ENCODE assay signal across 13 mouse cellular contexts in genomic region chr4:141595605-141596268, GRCm38 (mm10). TPM values are rescaled to one million over a fixed set of nuclear protein-coding genes. Genes with fewer than 3 reads are reported as not detected.
DNase-seq lines count a peak whose midpoint lies in the region; ATAC-seq and TF ChIP-seq lines count a peak whose summit lies in the region.
"Had no signal": no experiment of that assay in that cellular context is flagged by ENCODE, and none has a peak within 500 bp of the region (broad histone marks: within the 10 kb centered on the region; RNA-seq: fewer than 3 reads in every experiment).

No protein-coding gene starts in this region.

- H3K4me1 ChIP-seq in kidney, embryonic 15.5 days: peaks cover 38% of the 10 kb centered on the region
- no peaks in the 10 kb centered on the region for H3K4me1 ChIP-seq in bone marrow, adult 2 months (ENCODE audit: control insufficient read depth, insufficient read depth, low read length)
- peaks cover 30% of the 10 kb centered on the region for H3K4me1 ChIP-seq in forebrain, embryonic 10.5 days
- H3K4me1 ChIP-seq in forebrain, embryonic 14.5 days (ENCODE audit: control insufficient read depth, insufficient read depth, low read length): 0 out of 2 replicates have a peak, but pooled peaks cover 3% of the 10 kb centered on the region

- WGBS in kidney, embryonic 15.5 days: 74% methylated on average over 9 of the region's 9 CpGs
- WGBS in bone marrow, adult 2 months: 69% methylated on average over 9 of the region's 9 CpGs
- 84% methylated on average over 9 of the region's 9 CpGs for WGBS in forebrain, embryonic 10.5 days
- WGBS in forebrain, embryonic 14.5 days: 84% methylated on average over 9 of the region's 9 CpGs

- H3K4me2 ChIP-seq in kidney, embryonic 15.5 days: no peak overlapping the region
- H3K4me2 ChIP-seq in forebrain, embryonic 14.5 days (ENCODE audit: low read length): no peak overlapping the region
- H3K4me2 ChIP-seq: hindbrain, embryonic 14.5 days had no signal

- H3K27ac ChIP-seq in kidney, embryonic 15.5 days: no peak overlapping the region
- no peak overlapping the region for H3K27ac ChIP-seq in bone marrow, adult 2 months (ENCODE audit: control insufficient read depth, insufficient read depth, low read depth, low read length, poor library complexity)
- H3K27ac ChIP-seq in forebrain, embryonic 10.5 days: no peak overlapping the region
- H3K27ac ChIP-seq in forebrain, embryonic 14.5 days (ENCODE audit: low read depth, low read length): no peak overlapping the region
- H3K27ac ChIP-seq: heart, embryonic 10.5 days; hindbrain, embryonic 14.5 days; macrophage had no signal

- peak; percentile 59 for DNase-seq in kidney, adult 11 months
- peak; percentile 62 for DNase-seq in 416B (ENCODE audit: low read depth)
- DNase-seq in kidney, postnatal 25 days: peak; percentile 74 to 83
- DNase-seq in right cerebral cortex, adult 18-20 months: no peak
- no peak for DNase-seq in forebrain, embryonic 10.5 days (ENCODE audit: extremely low spot score, low spot score)
- no peak for DNase-seq in forebrain, embryonic 14.5 days (ENCODE audit: low spot score)

- no peak overlapping the region for H3K4me3 ChIP-seq in kidney, embryonic 15.5 days (replicated peaks)
- H3K4me3 ChIP-seq in bone marrow, adult 2 months (replicated peaks; ENCODE audit: control insufficient read depth, low read depth, low read length): no peak overlapping the region
- no peak overlapping the region for H3K4me3 ChIP-seq in forebrain, embryonic 10.5 days
- H3K4me3 ChIP-seq in forebrain, embryonic 14.5 days (ENCODE audit: low read depth, low read length): no peak overlapping the region
- H3K4me3 ChIP-seq: heart, embryonic 10.5 days had no signal

- ATAC-seq in kidney, embryonic 15.5 days (replicated peaks; ENCODE audit: low FRiP score): no peak
- ATAC-seq in forebrain, embryonic 14.5 days: no peak
- ATAC-seq: CD4-positive, CD25-positive, alpha-beta regulatory T cell, adult 4 months; forebrain, embryonic 16.5 days had no signal

- H3K9me3 ChIP-seq in kidney, embryonic 15.5 days (replicated peaks): no peaks in the 10 kb centered on the region
- no peaks in the 10 kb centered on the region for H3K9me3 ChIP-seq in forebrain, embryonic 10.5 days
- H3K9me3 ChIP-seq in forebrain, embryonic 14.5 days (replicated peaks; ENCODE audit: control insufficient read depth, low read length): no peaks in the 10 kb centered on the region
- H3K9me3 ChIP-seq: heart, embryonic 10.5 days had no signal

- no peaks in the 10 kb centered on the region for H3K27me3 ChIP-seq in kidney, embryonic 15.5 days
- H3K27me3 ChIP-seq in forebrain, embryonic 10.5 days (ENCODE audit: poor library complexity, severe bottlenecking): peaks cover 42% of the 10 kb centered on the region
- H3K27me3 ChIP-seq in forebrain, embryonic 14.5 days (replicated peaks; ENCODE audit: control insufficient read depth, insufficient read depth, low read length): peaks cover 15% of the 10 kb centered on the region; the same call in 1 of the 2 replicates

- 0 out of 2 replicates have a peak, but pooled peaks have one; percentile 11 for TF ChIP-seq CTCF in bone marrow, adult 2 months (IDR thresholded peaks at IDR 0.05; ENCODE audit: control insufficient read depth, insufficient read depth, low read length)

- H3K9ac ChIP-seq in kidney, embryonic 15.5 days: no peak overlapping the region
- no peak overlapping the region for H3K9ac ChIP-seq in forebrain, embryonic 14.5 days (ENCODE audit: low read length)
- H3K9ac ChIP-seq: hindbrain, embryonic 14.5 days had no signal

- H3K36me3 ChIP-seq in kidney, embryonic 15.5 days: peaks cover 45% of the 10 kb centered on the region
- peaks cover 26% of the 10 kb centered on the region for H3K36me3 ChIP-seq in forebrain, embryonic 10.5 days (replicated peaks)
- H3K36me3 ChIP-seq in forebrain, embryonic 14.5 days (ENCODE audit: control insufficient read depth, insufficient read depth, low read length): no peaks in the 10 kb centered on the region

- no peak for TF ChIP-seq POLR2A in bone marrow, adult 2 months (IDR thresholded peaks at IDR 0.05; ENCODE audit: borderline replicate concordance, control insufficient read depth, low read depth, low read length)

RNA-seq across cellular contexts. Expression of gene Fblim1, which starts 10.2 kb away (rescaled TPM):
- 71.4 and 81.3 TPM in 2 replicates for polyA plus RNA-seq in kidney, embryonic 15.5 days (2015; fragmentation: Nextera tagmentation; extraction: Ambion mirVana)
- 1.2 and 9.3 TPM in 2 replicates for polyA plus RNA-seq in bone marrow, adult 2 months (2011; ENCODE audit: insufficient read depth, insufficient read length, low replicate concordance, missing spikeins)
- 23.2 and 30.1 TPM in 2 replicates for polyA plus RNA-seq in forebrain, embryonic 10.5 days (2016; fragmentation: Nextera tagmentation; extraction: Ambion mirVana)
- polyA plus RNA-seq in forebrain, embryonic 14.5 days (2014; fragmentation: Nextera tagmentation; extraction: Ambion mirVana): 15.1 and 19.7 TPM in 2 replicates

RNA-seq across cellular contexts. Expression of gene Tmem82, which starts 22.7 kb away (rescaled TPM):
- polyA plus RNA-seq in kidney, embryonic 15.5 days (2015; fragmentation: Nextera tagmentation; extraction: Ambion mirVana): 2.7 and 3.1 TPM in 2 replicates
- polyA plus RNA-seq in bone marrow, adult 2 months (2011; ENCODE audit: insufficient read depth, insufficient read length, low replicate concordance, missing spikeins): 0.57 and 1.8 TPM in 2 replicates
- polyA plus RNA-seq in forebrain, embryonic 10.5 days (2016; fragmentation: Nextera tagmentation; extraction: Ambion mirVana): 0.86 and 1.0 TPM in 2 replicates
- polyA plus RNA-seq in forebrain, embryonic 14.5 days (2014; fragmentation: Nextera tagmentation; extraction: Ambion mirVana): 0.12 TPM in 1 of 2 replicates, not detected in the other
- polyA plus RNA-seq: CD4-positive, CD25-positive, alpha-beta regulatory T cell, adult 4 months; hindbrain, embryonic 14.5 days had no signal

RNA-seq across cellular contexts. Expression of gene Slc25a34, which starts 27.9 kb away (rescaled TPM):
- 0.27 and 0.49 TPM in 2 replicates for polyA plus RNA-seq in kidney, embryonic 15.5 days (2015; fragmentation: Nextera tagmentation; extraction: Ambion mirVana)
- polyA plus RNA-seq in bone marrow, adult 2 months (2011; ENCODE audit: insufficient read depth, insufficient read length, low replicate concordance, missing spikeins): 5.6 and 5.8 TPM in 2 replicates
- polyA plus RNA-seq in forebrain, embryonic 10.5 days (2016; fragmentation: Nextera tagmentation; extraction: Ambion mirVana): not detected in 2 replicates
- polyA plus RNA-seq in forebrain, embryonic 14.5 days (2014; fragmentation: Nextera tagmentation; extraction: Ambion mirVana): 0.07 TPM in 1 of 2 replicates, not detected in the other
- polyA plus RNA-seq: CD4-positive, CD25-positive, alpha-beta regulatory T cell, adult 4 months; hindbrain, embryonic 14.5 days had no signal

RNA-seq across cellular contexts. Expression of gene Spen, which starts 57.3 kb away (rescaled TPM):
- 10.3 and 11.1 TPM in 2 replicates for polyA plus RNA-seq in kidney, embryonic 15.5 days (2015; fragmentation: Nextera tagmentation; extraction: Ambion mirVana)
- polyA plus RNA-seq in bone marrow, adult 2 months (2011; ENCODE audit: insufficient read depth, insufficient read length, low replicate concordance, missing spikeins): 22.2 and 33.2 TPM in 2 replicates
- 10.7 and 12.0 TPM in 2 replicates for polyA plus RNA-seq in forebrain, embryonic 10.5 days (2016; fragmentation: Nextera tagmentation; extraction: Ambion mirVana)
- polyA plus RNA-seq in forebrain, embryonic 14.5 days (2014; fragmentation: Nextera tagmentation; extraction: Ambion mirVana): 10.7 and 14.0 TPM in 2 replicates

Comparison
In these comparisons a context has a peak if more than half of its experiments do, and no peak if none do; other contexts are left out.
1. DNase-seq: peak in kidney, adult 11 months (single experiment), 416B (single experiment) and kidney, postnatal 25 days (2 of 2); none in right cerebral cortex, adult 18-20 months (single experiment), forebrain, embryonic 10.5 days (single experiment) and forebrain, embryonic 14.5 days (single experiment).